Mouse (Mus musculus) A20 (cell line): ENCODE data around the gene Tapbp.
"Not testable (repeated sequence)": the region's sequence is repeated elsewhere in the genome, so short reads cannot be mapped to it uniquely, and the experiment has no call there.

ENCODE experiments used
- DNase-seq: peaks from one replicate; pipeline ENCODE4 v3.0.0-alpha.2; 2011; ENCODE audit warnings: low read depth, low spot score

Gene Tapbp

GRCm38 (mm10) chr17:33915671-33916250 is at the start of gene Tapbp, which contains the start of gene Zbtb22:
TSS of gene Tapbp (plus strand) at chr17:33915899.
TSS of gene Zbtb22 (plus strand) at chr17:33915904.
- DNase-seq: peak; percentile 98

- not testable (repeated sequence) for DNase-seq
These were observed 42.2 kb upstream of the Tapbp start, which contains the start of gene Gm7029 for GRCm38 (mm10) chr17:33873537-33873936. TSS of gene Gm7029 (plus strand) at chr17:33873837.

DNA sequence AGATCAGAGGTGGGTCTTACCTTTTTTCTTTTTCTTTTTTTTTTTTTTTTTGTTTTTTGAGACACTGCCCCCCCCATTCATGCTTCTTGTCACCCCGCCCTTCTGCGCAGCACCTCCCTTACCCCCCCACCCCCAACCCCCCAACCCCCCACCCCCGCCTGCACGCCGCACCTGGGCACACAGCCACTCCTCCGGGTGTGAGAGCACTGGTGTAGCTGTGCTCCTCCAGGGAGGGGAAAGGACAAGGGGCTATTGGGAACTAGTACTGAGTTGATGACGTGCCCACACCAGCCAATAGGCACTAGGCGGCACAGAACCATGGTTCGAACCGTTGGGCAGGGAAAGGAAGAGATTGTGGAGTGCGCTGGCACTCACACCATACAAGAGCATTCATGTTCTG is 41.3 kb upstream of the Tapbp start:
- no peak for DNase-seq

- not testable (repeated sequence) for DNase-seq
These were observed 39.9 kb upstream of the Tapbp start for GRCm38 (mm10) chr17:33875797-33876196.

DNA sequence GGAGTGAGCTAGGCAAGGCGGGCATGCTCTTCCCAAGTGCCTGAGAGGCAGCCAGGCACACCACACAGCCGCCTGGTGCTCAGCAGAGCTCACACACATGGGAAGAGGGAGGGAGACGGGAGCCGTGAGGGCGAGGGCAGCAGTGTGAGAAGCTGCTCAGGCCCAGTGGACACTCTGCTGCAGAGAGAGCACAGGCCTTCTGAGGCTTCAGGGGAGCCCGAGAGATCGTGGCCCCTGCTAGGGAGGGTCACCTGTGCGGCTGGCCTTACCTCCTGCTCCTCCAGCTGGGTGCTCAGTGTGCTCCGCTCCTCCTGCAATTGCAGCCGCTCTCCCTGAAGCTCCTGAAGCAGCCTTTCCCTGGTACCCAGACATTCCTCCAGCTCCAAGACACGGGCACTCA is 31.4 kb upstream of the Tapbp start:
- not testable (repeated sequence) for DNase-seq

DNA sequence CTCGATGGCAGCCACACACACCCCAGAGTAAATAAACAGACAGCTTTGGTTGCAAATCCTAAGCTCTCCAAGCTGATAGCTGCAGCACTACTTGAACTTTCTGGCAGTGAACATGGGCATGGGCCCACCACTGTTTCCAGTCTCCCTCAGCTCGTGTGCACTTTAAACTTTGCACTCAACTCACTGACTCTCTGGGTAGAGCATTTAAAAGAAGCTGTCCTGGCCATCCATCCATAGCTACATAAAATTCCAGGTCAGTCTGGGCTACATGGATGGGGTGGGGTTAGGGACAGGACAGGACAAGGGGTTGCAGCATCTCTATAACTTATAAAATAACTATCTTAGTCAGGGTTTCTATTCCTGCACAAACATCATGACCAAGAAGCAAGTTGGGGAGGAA is 27.9 kb upstream of the Tapbp start:
- DNase-seq: not testable (repeated sequence)

- not testable (repeated sequence) for DNase-seq
These were observed 27.5 kb upstream of the Tapbp start for GRCm38 (mm10) chr17:33888230-33888629.

DNA sequence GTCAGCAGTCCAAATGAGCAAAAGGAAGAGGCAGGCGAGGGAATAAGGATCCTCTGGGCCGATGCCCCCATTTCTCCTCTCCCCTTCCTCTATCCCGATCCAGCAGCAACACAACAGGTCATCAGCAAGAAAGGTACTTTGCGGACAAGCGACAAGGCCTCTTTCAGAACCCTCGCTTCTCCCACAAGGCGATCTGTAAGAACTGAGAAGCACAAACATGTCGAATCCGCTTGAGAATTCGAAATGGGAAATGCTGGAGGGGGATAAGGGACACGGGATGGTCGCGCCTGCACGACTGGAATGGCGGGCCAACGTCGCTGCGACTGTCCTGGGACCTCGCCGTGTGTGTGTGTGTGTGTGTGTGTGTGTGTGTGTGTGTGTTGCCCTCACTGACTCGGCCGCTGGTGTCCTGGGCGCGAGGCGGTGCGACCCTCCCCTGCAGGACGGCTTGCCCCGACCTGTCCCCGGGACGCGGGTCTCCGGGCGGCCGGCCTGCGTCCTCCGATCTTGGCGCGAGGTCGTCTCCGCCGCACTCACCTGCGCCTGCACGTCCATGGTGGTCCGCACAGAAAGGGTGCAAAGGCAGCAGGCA is 25.7 kb upstream of the Tapbp start:
- not testable (repeated sequence) for DNase-seq

DNA sequence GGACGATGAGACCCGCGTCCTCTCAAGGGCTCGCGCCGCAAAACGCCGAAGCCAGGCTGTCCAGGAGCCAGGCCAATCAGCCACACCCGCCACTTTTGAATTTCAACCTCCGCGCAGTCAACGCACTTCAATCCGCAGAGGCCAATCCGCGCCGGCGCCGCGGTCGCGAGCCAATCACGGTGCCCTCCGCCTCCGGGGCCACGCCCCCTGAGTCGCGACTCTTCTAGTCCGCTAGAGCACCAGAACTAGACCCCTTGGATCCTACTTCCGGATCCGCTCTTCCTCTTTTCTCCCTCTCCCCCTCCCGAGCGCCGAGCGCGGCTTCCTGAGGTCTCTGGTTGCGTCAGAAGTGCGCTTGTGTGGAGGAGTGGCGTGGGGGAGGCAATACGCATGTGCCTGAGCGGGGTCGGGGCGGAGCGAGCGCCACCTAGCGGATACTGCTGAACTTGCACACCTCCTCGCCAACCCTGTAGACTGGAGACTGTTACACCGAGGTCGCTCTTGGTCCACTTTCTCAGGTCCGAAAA is 25.1 kb upstream of the Tapbp start, which contains the start of gene Kifc1:
Gene Kifc1 (minus strand): TSS at position 129 of the 527 bp plus-strand sequence.
- DNase-seq: peak; percentile 100

- no peak for DNase-seq
These were observed 24.3 kb upstream of the Tapbp start for GRCm38 (mm10) chr17:33891357-33891756.

- DNase-seq: not testable (repeated sequence)
These were observed 23.8 kb upstream of the Tapbp start for GRCm38 (mm10) chr17:33891892-33892291.

DNA sequence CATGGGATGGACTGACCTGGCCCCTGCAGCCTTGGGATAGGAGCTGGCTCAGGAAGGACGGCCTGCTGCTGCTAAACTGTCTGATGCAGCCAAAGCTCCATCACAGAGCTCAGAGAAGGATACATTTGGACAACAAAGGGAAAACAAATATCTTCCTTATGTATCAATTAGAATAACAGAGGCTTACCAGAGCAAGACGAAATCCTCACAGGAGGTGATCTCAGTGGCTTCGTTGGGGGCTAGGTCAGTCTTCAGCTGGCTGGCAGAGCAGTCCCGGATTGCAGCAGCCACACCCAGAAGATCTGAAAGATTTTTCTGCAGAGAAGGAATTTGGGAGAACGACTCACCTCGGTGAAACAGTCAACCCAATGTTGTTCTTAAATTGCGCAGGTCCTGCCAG is 23.3 kb upstream of the Tapbp start:
- no peak for DNase-seq

- DNase-seq: not testable (repeated sequence)
These were observed 22.7 kb upstream of the Tapbp start for GRCm38 (mm10) chr17:33893011-33893410.

- DNase-seq: peak; percentile 82
These were observed 18.4 kb upstream of the Tapbp start for GRCm38 (mm10) chr17:33897114-33897794.

- DNase-seq: not testable (repeated sequence)
These were observed 17.5 kb upstream of the Tapbp start for GRCm38 (mm10) chr17:33898193-33898592.

DNA sequence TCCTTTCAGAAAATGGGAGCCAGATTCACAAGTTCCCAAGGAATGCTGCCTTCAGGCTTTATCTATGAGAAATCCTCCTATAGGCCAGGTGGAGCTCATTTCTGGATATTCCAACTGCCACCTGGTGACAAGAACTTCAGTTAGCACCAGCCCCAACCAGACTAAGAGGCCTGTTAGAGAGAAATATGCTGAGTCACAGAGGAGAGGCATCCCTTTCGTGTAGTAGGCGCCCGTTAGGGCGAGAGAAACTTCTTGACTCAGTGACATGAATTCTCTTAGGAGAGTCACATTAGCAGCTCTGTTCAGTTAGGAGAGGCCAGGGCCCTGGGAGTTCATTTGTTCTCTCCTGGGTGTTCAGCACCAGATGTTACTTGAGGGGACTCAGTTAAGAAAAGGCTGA is 16.1 kb upstream of the Tapbp start:
- DNase-seq: no peak

DNA sequence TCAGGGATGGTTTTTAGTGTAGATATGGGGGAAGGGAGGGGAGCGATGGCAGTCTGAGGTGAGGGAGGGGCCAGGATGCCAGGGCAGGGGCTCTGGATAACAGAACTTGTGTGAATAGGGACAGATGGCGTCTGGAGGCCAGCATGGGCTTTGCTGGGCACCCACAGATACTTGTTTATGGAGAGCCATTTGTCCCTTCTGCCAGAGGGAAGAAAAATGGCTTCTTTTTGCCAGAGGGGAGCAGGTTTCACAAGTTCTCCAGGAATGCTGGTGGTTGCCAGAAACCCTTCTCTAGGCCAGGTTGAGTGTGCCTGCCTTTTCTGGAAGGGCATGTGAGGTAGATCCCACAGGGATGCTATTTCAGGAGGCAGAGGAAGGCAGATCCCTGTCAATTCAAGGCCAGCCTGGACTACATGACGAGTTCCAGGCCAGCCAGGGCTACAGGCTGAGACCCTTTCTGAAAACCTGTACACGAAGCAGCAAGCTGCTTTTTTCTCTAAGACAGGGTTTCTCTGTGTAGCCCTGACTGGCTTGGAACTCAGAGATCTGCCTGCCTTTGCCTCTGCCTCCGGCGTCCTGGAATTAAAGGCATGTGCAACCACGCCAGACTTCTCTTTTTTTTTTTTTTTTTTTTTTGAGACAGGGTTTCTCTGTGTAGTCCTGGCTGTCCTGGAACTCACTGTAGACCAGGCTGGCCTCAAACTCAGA is 15.3 kb upstream of the Tapbp start:
- no peak for DNase-seq

DNA sequence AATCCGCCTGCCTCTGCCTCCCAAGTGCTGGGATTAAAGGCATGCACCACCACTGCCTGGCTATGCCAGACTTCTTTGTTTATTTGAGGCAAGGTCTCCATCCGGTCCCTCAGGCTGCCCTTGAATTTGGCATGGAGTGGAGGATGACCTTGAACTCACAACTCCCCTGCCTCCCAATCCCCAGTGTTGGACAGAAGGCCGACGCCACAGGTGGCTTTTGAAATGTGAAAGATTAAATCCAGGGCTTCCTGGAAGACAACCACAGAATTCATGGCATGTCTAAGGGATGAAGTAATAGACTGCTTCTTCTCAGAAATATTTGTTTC is 14.7 kb upstream of the Tapbp start:
- no peak for DNase-seq

GRCm38 (mm10) chr17:33901653-33902052 is 14.0 kb upstream of the Tapbp start:
- no peak for DNase-seq

DNA sequence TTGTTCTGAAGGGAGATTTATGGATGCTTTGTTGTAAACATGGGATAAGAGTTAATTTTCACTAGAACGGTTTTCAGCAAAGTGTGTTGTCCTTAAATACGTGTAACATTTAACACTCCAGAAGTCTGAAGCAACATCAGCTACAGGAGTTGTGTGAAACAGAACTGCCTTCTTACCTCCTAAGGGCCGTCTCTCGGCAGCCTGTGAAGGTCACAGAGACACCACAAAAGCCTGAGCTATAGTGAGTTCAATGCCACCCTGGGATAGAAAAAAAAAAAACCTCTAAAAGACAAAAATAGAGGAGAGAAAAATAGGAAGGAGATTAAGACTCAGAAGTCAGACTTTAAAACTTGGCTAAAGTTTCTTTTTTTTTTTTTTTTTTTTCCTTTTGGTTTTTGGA is 13.6 kb upstream of the Tapbp start:
- DNase-seq: no peak

- DNase-seq: no peak
These were observed 13.2 kb upstream of the Tapbp start for GRCm38 (mm10) chr17:33902491-33902890.
